Mouse (Mus musculus) lung, postnatal 0 days (tissue): ENCODE results near the gene Tmem266.

Source experiments
- CTCF ChIP-seq: IDR thresholded peaks from 2 replicates; pipeline ENCODE4 v1.5.1; 2016; ENCODE audit warnings: antibody characterized with exemption, mild to moderate bottlenecking
- EP300 ChIP-seq: IDR thresholded peaks from 2 replicates; pipeline ENCODE4 v1.6.1; 2016; ENCODE audit warnings: antibody characterized with exemption, mild to moderate bottlenecking, control low read depth

DNA sequence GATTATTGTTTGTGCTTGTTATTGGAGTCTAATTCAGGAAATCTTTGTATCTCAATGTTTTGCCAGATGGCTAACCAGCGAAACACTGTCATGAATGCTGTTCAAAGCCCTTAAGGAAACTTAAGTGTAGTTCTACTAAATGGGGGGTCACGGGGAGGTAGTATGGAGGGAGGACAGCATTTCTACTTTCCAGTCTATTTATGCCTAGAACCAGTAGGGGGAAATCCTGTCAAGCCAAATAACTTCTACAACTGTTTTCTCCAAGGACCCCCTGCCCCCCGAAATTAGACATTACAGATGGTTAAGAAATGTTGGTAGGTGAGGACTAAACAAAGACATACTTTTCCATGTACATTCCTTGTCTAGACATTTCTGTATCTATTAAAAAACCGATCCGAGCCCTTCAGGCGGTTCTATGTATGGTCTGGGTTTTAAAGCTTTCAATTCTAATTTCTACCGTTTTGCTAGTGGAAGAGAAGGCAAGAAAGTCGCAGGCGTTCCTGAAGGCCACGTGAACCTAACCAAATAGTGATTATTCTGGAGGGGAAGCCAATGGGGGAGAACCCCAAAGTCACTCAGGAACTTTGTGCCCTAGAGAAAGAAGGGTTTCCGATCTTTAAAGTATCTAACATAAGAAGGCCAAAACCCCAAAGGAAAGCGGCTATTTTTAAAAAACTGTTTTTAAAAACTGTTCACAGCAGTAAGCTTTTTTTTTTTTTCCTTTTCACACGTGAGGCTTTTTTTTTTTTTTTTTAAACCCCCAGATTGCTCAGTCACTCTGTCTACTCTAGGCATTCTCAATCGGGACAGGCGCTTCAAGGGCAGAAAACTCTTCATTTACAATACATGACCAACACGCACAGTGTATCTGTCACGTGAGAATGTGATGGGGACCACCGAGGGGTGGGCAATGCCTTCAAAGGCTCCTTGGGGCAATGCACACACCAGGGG, 874 bp upstream of the Tmem266 start:
- TF ChIP-seq CTCF (no peak), EP300 (no peak)
